Mouse (Mus musculus) spleen, adult 18-20 months (tissue): Measurements from ENCODE around the gene Cwc22.

Source experiments
- DNase-seq, 2 experiments: peaks; one replicate each; pipeline ENCODE4 v3.0.0; 2022; ENCODE audit warnings: mixed read lengths in 2 of 2

The Cwc22 gene

DNA sequence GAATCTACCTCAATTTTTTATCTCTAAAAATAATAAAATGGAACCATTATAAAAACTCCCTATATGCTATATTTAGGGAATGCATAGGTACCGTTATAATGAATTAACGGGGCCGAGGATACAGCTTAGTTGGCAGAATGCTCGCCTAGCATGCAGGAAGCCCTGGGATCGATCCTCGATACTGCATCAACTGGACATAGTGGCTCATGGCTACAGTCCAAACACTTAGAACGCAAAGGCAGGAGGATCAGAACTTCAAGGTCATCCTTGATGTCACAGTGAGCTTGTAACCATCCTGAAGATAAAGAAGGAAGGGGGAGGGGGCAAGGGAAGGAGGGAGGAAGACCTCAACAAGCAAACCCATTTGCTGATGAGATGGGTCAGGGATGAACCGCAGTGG is 23.0 kb downstream of the Cwc22 start:
- DNase-seq: no peak

DNA sequence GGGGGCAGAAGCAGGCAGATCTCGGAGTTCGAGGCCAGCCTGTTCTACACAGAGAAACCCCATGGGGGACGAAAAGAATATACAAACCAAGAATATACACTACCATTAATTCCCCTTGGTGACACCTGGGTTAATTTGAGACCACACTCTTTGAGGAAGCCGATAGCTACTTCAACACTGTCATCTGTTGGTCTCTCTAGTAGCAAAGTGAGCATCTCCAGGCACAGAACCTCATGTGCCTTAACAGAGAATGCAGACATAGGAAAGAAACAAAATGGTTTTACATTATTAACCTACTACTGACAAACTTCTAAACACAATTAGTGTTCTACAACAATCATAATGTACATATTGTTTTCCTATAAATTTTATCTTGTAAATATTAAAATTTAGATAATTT is 24.9 kb downstream of the Cwc22 start:
- DNase-seq: no peak

DNA sequence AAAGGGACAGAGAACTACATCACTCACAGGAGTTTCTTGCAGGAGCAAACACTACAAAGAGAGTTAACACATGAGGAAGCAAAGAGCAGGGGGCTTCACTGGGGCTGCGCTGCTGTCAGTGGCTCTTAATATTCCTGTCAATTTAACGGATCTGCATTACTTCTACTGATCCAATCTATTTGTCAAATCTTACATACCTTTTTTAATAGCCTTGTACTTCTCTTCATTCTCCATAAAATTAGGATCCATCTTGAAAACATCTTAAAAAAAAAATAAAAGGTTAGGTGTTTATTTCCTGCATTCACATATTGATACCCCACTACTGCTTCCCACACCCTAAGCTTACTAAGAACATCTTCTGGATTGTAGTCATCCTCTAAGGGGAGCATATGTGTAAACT is 25.6 kb downstream of the Cwc22 start:
- DNase-seq: no peak

- DNase-seq: no peak
These were observed 27.7 kb downstream of the Cwc22 start for GRCm38 (mm10) chr2:77918474-77918873.

- DNase-seq: no peak
These were observed 28.2 kb downstream of the Cwc22 start for GRCm38 (mm10) chr2:77918006-77918405.

DNA sequence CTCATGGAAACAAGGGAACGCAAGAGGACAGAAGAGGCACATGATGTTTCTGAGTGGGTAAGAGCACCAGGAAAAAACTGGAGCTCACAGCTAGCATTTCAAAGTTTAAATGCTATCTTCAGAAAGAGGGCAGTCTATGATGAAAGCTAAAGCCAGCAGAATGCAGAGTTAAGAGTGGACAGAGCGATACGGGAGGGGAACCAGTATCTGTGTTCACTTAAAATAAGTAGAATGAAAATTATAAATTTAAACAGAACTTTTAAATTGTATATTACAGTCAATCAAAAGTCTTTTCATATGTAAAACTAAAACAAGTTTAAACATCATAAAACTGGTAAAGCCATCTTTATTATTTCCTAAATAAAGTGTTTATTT is 28.8 kb downstream of the Cwc22 start:
- DNase-seq: no peak

DNA sequence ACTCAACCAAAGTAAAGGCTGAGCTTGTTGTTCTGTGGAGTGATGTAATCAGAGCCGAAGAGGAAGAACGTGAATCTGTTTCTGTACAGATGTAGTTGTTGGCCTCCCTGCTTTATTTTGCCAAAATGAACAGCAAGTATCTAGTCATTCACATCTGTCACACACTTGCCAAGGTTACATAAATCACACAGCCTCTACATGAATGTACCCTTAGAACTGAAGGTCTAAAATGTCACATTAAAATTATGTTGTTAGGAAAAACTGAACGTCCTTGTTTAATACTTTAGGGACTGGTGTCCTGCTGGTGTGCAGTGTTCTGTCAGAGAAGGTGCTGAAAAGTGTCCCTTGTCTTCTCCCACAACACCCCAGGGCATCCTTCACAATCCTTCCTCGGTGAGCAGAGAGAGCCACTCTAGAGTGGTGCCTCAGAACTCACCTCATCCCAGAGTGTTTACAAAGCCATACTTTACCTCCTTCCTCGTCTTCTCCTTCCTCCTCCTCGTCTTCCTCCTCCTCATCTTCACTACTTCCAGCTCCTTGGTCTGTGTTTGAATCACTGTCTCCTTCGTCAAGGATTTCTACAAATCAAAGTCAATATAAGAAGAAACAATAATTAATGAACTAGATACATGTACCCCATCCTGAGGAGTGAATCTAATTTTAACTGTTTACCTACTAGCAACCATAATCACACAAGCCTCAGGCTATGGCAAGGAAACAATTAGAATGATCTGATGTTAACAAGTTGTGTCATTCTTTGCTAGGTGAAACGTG is 29.4 kb downstream of the Cwc22 start:
- DNase-seq: no peak

GRCm38 (mm10) chr2:77915187-77915586 is 31.0 kb downstream of the Cwc22 start:
- DNase-seq: no peak

- DNase-seq: no peak
These were observed 32.5 kb downstream of the Cwc22 start for GRCm38 (mm10) chr2:77913628-77914027.

GRCm38 (mm10) chr2:77912197-77912596 is 34.0 kb downstream of the Cwc22 start:
- DNase-seq: no peak

DNA sequence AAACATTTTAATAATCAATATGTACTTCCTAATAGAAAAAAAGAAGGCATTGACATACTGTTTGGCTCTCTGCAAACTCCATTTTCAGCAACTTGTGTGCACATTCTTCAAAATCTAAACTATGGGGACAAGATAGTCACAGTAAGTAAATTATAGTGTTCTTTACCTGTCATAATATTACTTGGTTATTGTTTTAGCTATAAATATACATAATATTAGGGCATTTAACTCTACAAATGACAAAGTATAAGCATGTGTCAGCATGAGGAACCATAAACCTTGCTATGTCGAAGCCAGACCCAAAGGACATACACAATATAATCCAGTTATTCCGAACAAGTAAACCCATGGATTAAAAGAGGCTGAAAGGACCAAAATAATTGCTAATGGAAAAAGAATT is 34.7 kb downstream of the Cwc22 start:
- no peak for DNase-seq

GRCm38 (mm10) chr2:77910216-77910615 is 36.0 kb downstream of the Cwc22 start:
- no peak for DNase-seq

GRCm38 (mm10) chr2:77907164-77907563 is 39.0 kb downstream of the Cwc22 start:
- DNase-seq: no peak

- DNase-seq: no peak
These were observed 41.2 kb downstream of the Cwc22 start for GRCm38 (mm10) chr2:77905023-77905422.

DNA sequence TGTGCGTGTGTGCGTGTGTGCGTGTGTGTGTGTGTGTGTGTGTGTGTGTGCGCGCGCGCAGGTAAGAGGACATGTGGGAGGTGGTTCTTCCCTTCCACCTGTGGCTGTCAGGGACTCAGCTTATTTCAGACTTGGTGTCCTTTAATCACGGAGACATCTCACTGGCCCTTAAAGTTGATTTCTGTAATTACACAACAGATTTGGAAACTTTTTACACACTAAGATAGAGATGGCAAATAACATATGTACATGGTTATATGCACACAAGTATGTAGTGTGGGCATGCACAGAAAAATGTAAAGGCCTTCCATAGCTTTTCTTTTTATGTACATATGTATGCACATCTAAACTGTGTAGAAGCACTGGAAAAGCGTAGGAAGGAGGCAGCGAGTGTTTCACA is 41.7 kb downstream of the Cwc22 start:
- DNase-seq: no peak

DNA sequence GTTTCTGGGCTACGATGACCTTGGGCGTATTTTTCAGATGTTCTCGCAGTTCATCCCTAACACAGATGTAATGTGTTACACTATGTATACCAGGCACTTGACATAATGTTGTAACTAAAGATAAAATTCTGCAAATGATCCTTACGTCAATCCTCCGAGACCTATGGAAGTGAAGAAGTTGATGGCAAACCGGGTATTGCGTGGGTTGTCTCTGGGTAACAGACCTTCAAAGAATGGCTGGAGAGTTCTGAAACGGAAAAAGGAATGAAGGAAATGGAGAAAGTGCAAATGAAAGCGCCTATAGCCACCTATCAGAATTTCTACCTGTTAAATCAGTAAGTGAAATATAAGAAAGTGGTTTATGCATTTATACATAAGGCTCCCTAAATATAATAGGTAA is 42.2 kb downstream of the Cwc22 start:
- no peak for DNase-seq

DNA sequence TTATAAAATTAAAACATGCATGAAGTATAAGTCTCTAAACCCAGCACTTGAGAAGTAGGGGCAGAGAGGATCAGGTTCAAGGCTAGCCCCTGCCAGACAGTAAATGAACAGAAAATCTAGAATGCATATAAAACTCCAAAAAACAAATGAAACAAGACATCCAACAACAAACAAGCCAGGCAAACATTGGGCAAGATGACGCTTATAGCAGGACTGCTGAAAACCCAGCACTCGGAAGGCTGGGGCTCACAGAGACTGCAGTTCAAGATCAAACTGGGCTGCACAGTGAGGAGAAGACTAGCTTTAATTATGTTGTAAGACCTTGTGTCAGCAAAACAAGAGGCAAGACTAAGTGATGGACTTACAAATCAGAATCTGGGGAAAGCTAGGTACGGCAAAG is 43.1 kb downstream of the Cwc22 start:
- no peak for DNase-seq

- no peak for DNase-seq
These were observed 44.9 kb downstream of the Cwc22 start for GRCm38 (mm10) chr2:77901269-77901668.

DNA sequence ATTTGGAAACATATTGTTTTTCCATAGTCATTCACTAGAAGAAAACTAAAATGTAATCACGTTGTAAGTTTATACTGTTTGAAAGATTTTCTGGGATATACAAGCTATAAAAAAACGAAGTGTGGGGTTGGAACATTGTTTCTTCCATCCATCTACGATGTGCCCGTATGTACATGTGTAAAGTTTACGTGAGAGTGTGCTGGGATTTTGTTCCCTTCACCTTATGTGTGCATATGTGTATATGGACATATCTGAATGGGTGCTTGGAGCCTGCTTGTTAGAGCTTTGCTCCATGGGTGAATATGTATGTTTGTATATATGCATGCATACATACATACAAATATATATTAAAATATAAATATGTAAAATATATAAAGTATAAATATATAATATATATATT is 45.4 kb downstream of the Cwc22 start:
- no peak for DNase-seq

DNA sequence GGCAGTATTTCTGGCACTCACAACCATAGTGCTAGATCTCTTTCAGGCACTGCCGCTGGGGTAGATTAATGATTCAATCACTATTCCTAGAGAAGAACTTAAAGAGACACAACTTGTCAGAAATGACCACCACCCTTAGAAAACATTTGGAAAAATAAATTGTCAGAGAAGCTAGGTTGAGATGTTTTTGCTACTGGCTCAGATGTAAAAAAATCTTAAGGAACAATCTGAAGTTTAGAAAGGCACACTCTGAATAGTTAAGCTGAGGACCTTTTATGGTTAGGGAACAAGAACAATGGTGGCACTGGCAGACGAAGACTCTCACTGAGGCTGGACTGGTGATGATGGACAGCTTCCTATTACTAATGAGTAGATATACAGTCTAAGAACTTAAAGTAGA is 46.1 kb downstream of the Cwc22 start:
- no peak for DNase-seq

DNA sequence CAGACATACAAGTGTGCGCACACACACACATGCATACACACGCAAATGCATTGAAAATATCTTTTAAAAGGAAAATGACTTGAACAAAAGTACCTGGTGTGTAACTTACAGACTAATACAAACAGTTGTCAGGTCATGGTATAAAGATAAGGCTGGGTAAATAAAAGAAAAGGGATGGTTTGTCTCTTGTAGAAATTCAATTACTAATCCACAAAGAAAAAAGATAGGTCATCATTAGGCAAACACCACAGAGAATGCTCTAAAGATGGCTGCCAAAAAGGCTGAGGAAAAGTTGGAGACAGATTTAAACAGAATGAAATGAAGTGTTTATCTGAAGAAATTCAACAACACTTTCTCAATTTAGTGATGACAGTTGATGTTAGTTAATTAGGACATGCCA is 47.7 kb downstream of the Cwc22 start:
- DNase-seq: no peak

DNA sequence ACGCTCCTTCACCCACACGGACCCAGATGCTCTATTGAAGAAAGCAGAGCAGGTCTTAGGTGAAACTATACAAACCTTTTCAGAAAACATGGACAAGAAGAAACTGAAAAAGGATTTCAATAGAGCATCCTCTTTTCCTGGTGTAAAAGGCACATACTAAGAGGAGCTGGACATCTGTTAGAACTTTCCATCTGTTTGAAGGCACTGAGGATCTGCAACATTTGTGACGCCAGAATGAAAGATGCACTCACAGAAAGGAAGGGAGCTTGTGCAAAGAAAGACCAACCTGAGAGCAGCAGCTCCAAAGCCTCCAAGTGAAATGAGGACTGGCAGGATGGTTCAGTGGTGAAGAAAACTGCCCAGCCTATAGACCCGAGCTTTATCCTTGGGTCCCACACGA is 48.2 kb downstream of the Cwc22 start:
- DNase-seq: no peak

GRCm38 (mm10) chr2:77897558-77897899 is 48.6 kb downstream of the Cwc22 start:
- no peak for DNase-seq

DNA sequence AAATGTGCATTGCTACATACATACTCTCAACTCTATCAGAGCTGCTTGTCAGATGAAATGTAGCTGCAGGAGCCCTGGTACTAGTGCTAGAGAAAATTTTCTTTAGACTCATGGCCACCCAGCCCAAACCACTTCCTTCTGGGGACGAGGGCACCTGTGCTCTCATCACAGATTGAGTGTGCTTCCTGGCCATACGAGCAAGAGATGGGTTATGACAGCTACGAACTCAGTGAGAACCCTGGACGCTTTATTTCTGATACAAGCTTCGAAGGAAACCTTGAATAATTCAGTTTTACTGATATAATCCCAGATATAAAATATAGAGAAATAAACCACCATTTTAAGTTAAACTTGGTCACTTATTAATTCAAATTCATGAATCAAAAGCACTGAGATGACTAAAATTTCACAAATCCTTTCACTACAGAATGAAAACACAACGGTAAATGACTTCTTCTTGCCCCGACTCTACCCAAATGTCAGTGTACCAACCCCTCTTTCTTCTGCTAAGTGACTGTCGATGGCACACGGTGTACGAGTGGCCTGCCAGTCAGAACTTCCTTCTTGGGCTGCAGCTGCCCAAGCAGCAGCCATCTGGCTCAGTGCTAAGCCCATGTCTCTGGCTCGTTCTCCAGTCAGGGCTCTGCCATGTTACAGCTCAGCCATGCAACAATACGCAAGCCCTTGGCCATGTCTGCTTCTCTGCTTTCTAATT is 49.2 kb downstream of the Cwc22 start:
- no peak for DNase-seq
